Mouse (Mus musculus): ENCODE results near the gene Tpmt.

DNA sequence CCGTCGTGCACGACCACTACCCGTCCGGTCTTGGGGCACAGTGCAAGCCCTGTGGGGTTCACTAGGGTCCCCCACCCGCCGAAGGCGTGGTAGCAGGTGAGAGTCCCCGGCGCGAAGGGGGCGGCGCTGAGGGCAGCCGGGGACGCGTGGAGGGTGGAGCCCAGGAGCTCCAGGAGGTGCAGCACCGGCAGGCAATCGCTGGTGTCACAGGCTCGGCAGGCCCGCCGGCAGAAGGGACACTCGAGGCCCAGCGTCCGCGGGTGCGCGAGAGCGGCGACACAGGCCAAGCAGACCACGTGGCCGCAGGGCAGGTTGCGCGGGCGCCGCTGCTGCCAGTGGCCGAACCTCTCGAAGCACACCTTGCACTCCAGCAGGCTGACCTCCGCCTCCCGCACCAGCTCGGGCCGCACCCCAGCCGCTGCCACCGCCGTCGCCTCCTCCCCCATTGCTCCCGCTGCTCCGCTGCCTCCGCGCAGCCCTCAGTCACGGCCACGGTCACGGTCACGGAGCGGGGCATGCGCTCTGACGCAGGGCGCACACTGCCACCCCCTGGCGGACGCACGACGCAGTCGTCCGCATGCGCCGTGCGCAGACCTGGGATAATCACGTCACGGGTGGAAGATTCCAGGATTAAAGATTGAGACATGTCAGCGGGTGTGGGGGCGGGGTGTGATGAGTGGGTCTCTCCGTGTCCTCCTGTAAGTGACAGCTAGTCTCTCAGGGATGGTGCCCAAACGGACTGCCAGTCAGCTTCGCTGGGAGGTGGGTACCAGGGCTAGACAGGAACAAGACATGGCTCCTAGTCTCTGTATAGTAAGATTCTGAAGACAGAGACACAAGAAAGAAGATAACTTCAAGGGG is 30.0 kb downstream of the Tpmt start, which contains the start of gene Nhlrc1:
- peak; percentile 63; the same call in 1 of the 2 replicates for TF ChIP-seq EP300 (IDR thresholded peaks at IDR 0.05; ENCODE audit: insufficient read depth, low read depth, low read length)
- peak; percentile 48; the same call in 1 of the 2 replicates for TF ChIP-seq POLR2A (IDR thresholded peaks at IDR 0.05; ENCODE audit: insufficient read depth, low read depth, low read length)
